Mouse (Mus musculus) heart, adult 2 months (tissue): ENCODE results near the gene Cnga4.

Source experiments
- CTCF ChIP-seq: fragments of 200-600 bp; IDR thresholded peaks from 2 replicates; pipeline ENCODE4 v1.8.1; 2022; ENCODE audit warnings: antibody characterized with exemption, mild to moderate bottlenecking, moderate library complexity
- EP300 ChIP-seq: fragments of 200-500 bp; IDR thresholded peaks from 2 replicates; pipeline ENCODE4 v1.6.1; 2011; ENCODE audit warnings: low read depth, low read length, control low read depth; ENCODE audit not compliant: insufficient read depth
- POLR2A ChIP-seq: fragments of 200-500 bp; IDR thresholded peaks from 2 replicates; pipeline ENCODE4 v1.6.1; 2011; ENCODE audit warnings: mild to moderate bottlenecking, low read depth, low read length, control low read depth; ENCODE audit not compliant: insufficient read depth

DNA sequence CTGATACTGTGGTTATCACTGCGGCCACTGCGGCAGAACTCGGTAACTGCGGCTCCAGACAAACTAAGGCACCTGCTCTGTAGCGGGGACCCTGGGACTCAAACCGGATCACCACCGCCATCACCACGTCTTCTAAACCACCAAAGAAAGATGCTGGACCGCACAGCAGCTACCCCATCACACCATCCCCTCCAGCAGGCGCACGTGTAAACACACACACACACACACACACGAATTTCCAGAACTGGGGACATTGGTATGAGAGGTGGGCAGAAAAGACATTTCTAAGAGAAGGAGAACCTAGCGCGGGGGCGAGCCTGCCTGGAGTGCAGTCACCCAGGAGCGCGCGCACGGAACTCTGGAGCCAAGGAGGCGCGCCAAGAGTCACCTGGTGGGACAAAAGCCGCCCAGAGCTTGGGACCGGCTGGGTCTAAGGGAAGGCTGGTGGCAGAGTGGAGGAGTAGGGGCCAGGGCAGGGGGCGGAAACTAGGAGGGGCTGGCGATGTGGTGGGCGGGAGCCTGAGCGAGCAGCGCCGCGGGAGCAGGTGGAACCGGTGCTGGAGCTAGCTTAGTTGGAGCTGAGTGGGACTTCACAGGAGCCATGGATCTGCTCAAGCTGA is 21.2 kb downstream of the Cnga4 start, which contains the start of gene Cckbr:
- TF ChIP-seq POLR2A: no peak
- TF ChIP-seq CTCF: no peak
- TF ChIP-seq EP300: no peak
